ENCODE assay signal across 19 mouse cellular contexts in the genomic region with DNA sequence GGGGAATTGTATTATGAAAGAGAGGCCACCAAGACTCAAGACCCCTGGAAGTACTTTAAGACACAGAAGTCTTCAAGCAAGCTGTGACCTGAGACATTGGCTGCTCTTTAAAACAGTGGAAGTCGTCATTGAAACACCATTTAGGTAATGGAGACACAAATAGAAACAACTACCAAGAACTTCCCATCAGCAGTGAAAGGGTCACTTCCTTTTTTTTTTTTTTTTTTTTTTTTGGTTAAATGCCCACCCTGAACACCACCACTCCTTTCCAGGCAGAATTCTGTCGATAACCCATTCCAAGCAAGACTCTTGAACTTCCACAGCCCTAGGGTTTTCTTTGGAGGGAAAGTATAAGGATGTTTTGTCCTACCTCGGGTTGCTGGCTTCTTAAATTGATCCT.
DNase-seq lines count a peak whose midpoint lies in the region; ATAC-seq and TF ChIP-seq lines count a peak whose summit lies in the region.
"Had no signal": no experiment of that assay in that cellular context is flagged by ENCODE, and none has a peak within 500 bp of the region (broad histone marks: within the 10 kb centered on the region; RNA-seq: fewer than 3 reads in every experiment).

No protein-coding gene starts in this region.

- in situ Hi-C loops in ES-E14 (cut with MboI; ENCODE audit: low sequenced_read_pairs in 2 of 2, unreplicated experiment in 2 of 2), result no loop called here

- no peaks in the 10 kb centered on the region for H3K36me3 ChIP-seq in ES-E14 (ENCODE audit: control insufficient read depth, insufficient read depth, low read length, poor library complexity, severe bottlenecking)
- no peaks in the 10 kb centered on the region for H3K36me3 ChIP-seq in macrophage (ENCODE audit: inconsistent target)
- H3K36me3 ChIP-seq: embryonic facial prominence, embryonic 10.5 days; embryonic facial prominence, embryonic 12.5 days; forebrain, embryonic 15.5 days had no signal

- no peak for TF ChIP-seq CTCF in bone marrow macrophage, adult 2 months (IDR thresholded peaks at IDR 0.05; ENCODE audit: low read depth, low read length)

- no peaks in the 10 kb centered on the region for H3K9me3 ChIP-seq in ES-E14 (ENCODE audit: control insufficient read depth, insufficient read depth, low read depth, low read length)
- H3K9me3 ChIP-seq: embryonic facial prominence, embryonic 10.5 days; embryonic facial prominence, embryonic 12.5 days; forebrain, embryonic 13.5 days; forebrain, embryonic 15.5 days had no signal

- H3K79me2 ChIP-seq in macrophage (ENCODE audit: inconsistent target), result no peaks in the 10 kb centered on the region

- 30% methylated on average over 3 of the region's 3 CpGs for WGBS in macrophage (ENCODE audit: missing documents)

- no peak for TF ChIP-seq POLR2A in bone marrow macrophage, adult 2 months (IDR thresholded peaks at IDR 0.05; ENCODE audit: borderline replicate concordance, low read depth, low read length)

- H3K4me3 ChIP-seq in ES-E14 (ENCODE audit: insufficient read depth in 1 of 2, low read depth in 1 of 2, low read length in 2 of 2, poor library complexity in 1 of 2, severe bottlenecking in 1 of 2) (no peak overlapping the region), macrophage (ENCODE audit: inconsistent target) (no peak overlapping the region)
- H3K4me3 ChIP-seq in bone marrow macrophage, adult 2 months (ENCODE audit: insufficient read depth, low read length), result no peak overlapping the region
- H3K4me3 ChIP-seq: embryonic facial prominence, embryonic 10.5 days; embryonic facial prominence, embryonic 12.5 days; forebrain, embryonic 13.5 days; forebrain, embryonic 15.5 days had no signal

- no peak for ATAC-seq in activated CD4-positive, CD25-positive, alpha-beta regulatory T cell, adult 4 months
- ATAC-seq: forebrain, embryonic 13.5 days; forebrain, embryonic 15.5 days; forebrain, postnatal 0 days; Patski had no signal

- no peak for DNase-seq in ES-E14 (ENCODE audit: low read depth, low spot score)
- DNase-seq in layer of hippocampus, adult 9-10 months (ENCODE audit: low spot score), result no peak
- DNase-seq in natural killer cell, adult 2 months (ENCODE audit: low spot score in 2 of 2), result no peak
- DNase-seq: adrenal gland, adult 2 months; adrenal gland, postnatal 10 days; adrenal gland, postnatal 25 days; cerebellum, adult 11-12 months; cerebellum, adult 2 months; cerebellum, adult 9-10 months; cerebellum, postnatal 25 days; forebrain, postnatal 0 days had no signal

- H3K4me1 ChIP-seq in ES-E14 (ENCODE audit: control insufficient read depth in 2 of 2, insufficient read depth in 2 of 2, low read length in 2 of 2, poor library complexity in 1 of 2), result no peaks in the 10 kb centered on the region
- peaks cover 35% of the 10 kb centered on the region for H3K4me1 ChIP-seq in bone marrow macrophage, adult 2 months (ENCODE audit: control insufficient read depth, insufficient read depth, low read length)
- H3K4me1 ChIP-seq: embryonic facial prominence, embryonic 10.5 days; embryonic facial prominence, embryonic 12.5 days; forebrain, embryonic 13.5 days; forebrain, embryonic 15.5 days had no signal

- H3K27ac ChIP-seq in ES-E14 (ENCODE audit: insufficient read depth, low read depth, low read length, poor library complexity, severe bottlenecking), result no peak overlapping the region
- peak overlapping the region; percentile 49 for H3K27ac ChIP-seq in bone marrow macrophage, adult 2 months (ENCODE audit: insufficient read depth, low read depth, low read length)
- peak overlapping the region; percentile 32; the same call in 1 of the 2 replicates for H3K27ac ChIP-seq in macrophage
- H3K27ac ChIP-seq: embryonic facial prominence, embryonic 10.5 days; embryonic facial prominence, embryonic 12.5 days; forebrain, embryonic 13.5 days; forebrain, embryonic 15.5 days had no signal

- H3K9ac ChIP-seq in ES-E14 (ENCODE audit: insufficient read depth, low read depth, low read length, poor library complexity, severe bottlenecking), result no peak overlapping the region
- H3K9ac ChIP-seq: embryonic facial prominence, embryonic 12.5 days; forebrain, embryonic 13.5 days; forebrain, embryonic 15.5 days; forebrain, postnatal 0 days had no signal

TF ChIP-seq in ES-E14, 5 proteins besides CTCF, POLR2A, EP300 and RAD21:
- TF ChIP-seq ZC3H11A (IDR thresholded peaks at IDR 0.05; ENCODE audit: borderline replicate concordance, low read depth, low read length), result no peak
- TF ChIP-seq HCFC1 (IDR thresholded peaks at IDR 0.05; ENCODE audit: borderline replicate concordance, insufficient read depth, low read length), result no peak
- TF ChIP-seq MAFK (IDR thresholded peaks at IDR 0.05; ENCODE audit: insufficient read depth, low read depth, low read length), result no peak
- TF ChIP-seq CHD2 (IDR thresholded peaks at IDR 0.05; ENCODE audit: low read depth, low read length), result no peak
- TF ChIP-seq ZNF384 (IDR thresholded peaks at IDR 0.05; ENCODE audit: low read depth, low read length), result peak; percentile 89
TF ChIP-seq in ES-E14: peak in this region for 1.
